Mouse (Mus musculus) hematopoietic stem cell, adult 5-6 weeks (primary cell): ENCODE measurements around the gene Snx3. TPM values are rescaled to one million over a fixed set of nuclear protein-coding genes. Genes with fewer than 3 reads are reported as not detected.

Experiments used
- ATAC-seq, 2 experiments: fragments of 125-278 bp in 1 of 2; replicated peaks in 1 of 2; 2 replicates each; pipeline ENCODE4 v1.8.0; 2016 to 2017; ENCODE audit warnings: inconsistent platforms in 2 of 2, mild to moderate bottlenecking in 2 of 2, moderate number of reproducible peaks in 2 of 2, low read depth in 1 of 2, moderate TSS enrichment in 1 of 2; ENCODE audit not compliant: low FRiP score in 2 of 2, poor library complexity in 2 of 2, severe bottlenecking in 2 of 2, insufficient read depth in 1 of 2, low TSS enrichment in 1 of 2
- total RNA-seq: library from RNA; stranded (forward); fragments of 172-1452, 232-1000 nt; gene quantifications from 2 replicates; pipeline ENCODE4 v1.2.3, GENCODE M21; 2017

Gene Snx3
- total RNA-seq, 1 experiment from 2014 or later, result 97.5 TPM

- ATAC-seq, result no peak
These were observed 44.7 kb downstream of the Snx3 start for GRCm38 (mm10) chr10:42546507-42546906.

GRCm38 (mm10) chr10:42559581-42560200 lies 57.9 kb downstream of the Snx3 start:
- ATAC-seq, result no peak

GRCm38 (mm10) chr10:42562272-42562671 lies 60.4 kb downstream of the Snx3 start:
- ATAC-seq, result peak in 1 of 2 experiments; percentile 62; a peak in 1 of 4 replicates

GRCm38 (mm10) chr10:42572567-42572966 lies 70.7 kb downstream of the Snx3 start:
- ATAC-seq, result no peak

GRCm38 (mm10) chr10:42572971-42573370 lies 71.1 kb downstream of the Snx3 start:
- ATAC-seq, result no peak

GRCm38 (mm10) chr10:42574639-42575038 lies 72.8 kb downstream of the Snx3 start:
- no peak; a peak in 1 of 4 replicates for ATAC-seq

- no peak for ATAC-seq
These were observed 75.9 kb downstream of the Snx3 start for GRCm38 (mm10) chr10:42577525-42578280.

- ATAC-seq, result no peak
These were observed 76.4 kb downstream of the Snx3 start for GRCm38 (mm10) chr10:42578281-42578675.

- no peak for ATAC-seq
These were observed 77.1 kb downstream of the Snx3 start for GRCm38 (mm10) chr10:42578698-42579474.

- ATAC-seq, result no peak
These were observed 77.8 kb downstream of the Snx3 start for GRCm38 (mm10) chr10:42579475-42580130.

GRCm38 (mm10) chr10:42580131-42580950 lies 78.5 kb downstream of the Snx3 start:
- ATAC-seq, result no peak

- ATAC-seq, result no peak
These were observed 79.1 kb downstream of the Snx3 start for GRCm38 (mm10) chr10:42580951-42581277.

GRCm38 (mm10) chr10:42581694-42582565 lies 80.1 kb downstream of the Snx3 start:
- ATAC-seq, result no peak

GRCm38 (mm10) chr10:42582566-42583110 lies 80.8 kb downstream of the Snx3 start:
- ATAC-seq, result no peak

GRCm38 (mm10) chr10:42583157-42583872 lies 81.5 kb downstream of the Snx3 start, which contains the start of the genes Nr2e1 and Ostm1:
TSS of gene Nr2e1 (minus strand) at chr10:42583632.
TSS of gene Ostm1 (plus strand) at chr10:42583822.
- no peak for ATAC-seq
